In genomic region chr5:142917402-142917801, GRCm38 (mm10) we compare ENCODE assay signal across 34 mouse cellular contexts.
"Had no signal": no experiment of that assay in that cellular context is flagged by ENCODE, and none has a peak within 500 bp of the region (broad histone marks: within the 10 kb centered on the region; RNA-seq: fewer than 3 reads in every experiment).

No protein-coding gene starts in this region.

- H3K4me2 ChIP-seq: heart, embryonic 11.5 days; heart, embryonic 12.5 days; heart, embryonic 13.5 days; heart, embryonic 15.5 days; hindbrain, embryonic 12.5 days; hindbrain, embryonic 13.5 days; hindbrain, embryonic 14.5 days; hindbrain, embryonic 15.5 days; intestine, embryonic 15.5 days; kidney, embryonic 15.5 days had no signal

- H3K4me3 ChIP-seq: heart, embryonic 12.5 days; heart, embryonic 13.5 days; heart, embryonic 15.5 days; hindbrain, embryonic 10.5 days; hindbrain, embryonic 12.5 days; hindbrain, embryonic 13.5 days; hindbrain, embryonic 15.5 days; intestine, embryonic 15.5 days; kidney, embryonic 15.5 days; left cerebral cortex, adult 2 months had no signal

- H3K4me1 ChIP-seq: hindbrain, embryonic 12.5 days; hindbrain, embryonic 13.5 days; hindbrain, embryonic 15.5 days had no signal

- H3K9ac ChIP-seq: heart, embryonic 12.5 days; heart, embryonic 13.5 days; heart, embryonic 15.5 days; hindbrain, embryonic 12.5 days; hindbrain, embryonic 13.5 days; hindbrain, embryonic 14.5 days; hindbrain, embryonic 15.5 days; intestine, embryonic 15.5 days; kidney, embryonic 15.5 days had no signal

- DNase-seq: heart, postnatal 10 days; heart, postnatal 14 days; heart, postnatal 36 days; heart, postnatal 4 days; kidney, adult 11 months; kidney, adult 18-20 months; kidney, adult 2 months; kidney, adult 8-10 months; kidney, adult 9 months; kidney, postnatal 10 days; kidney, postnatal 14 days; kidney, postnatal 25 days; kidney, postnatal 36 days; kidney, postnatal 4 days; layer of hippocampus, adult 9-11 months; layer of hippocampus, postnatal 36 days had no signal

- H3K27me3 ChIP-seq: heart, embryonic 12.5 days; heart, embryonic 13.5 days; heart, embryonic 15.5 days; hindbrain, embryonic 12.5 days; hindbrain, embryonic 13.5 days; hindbrain, embryonic 15.5 days; intestine, embryonic 15.5 days; kidney, embryonic 15.5 days had no signal

- H3K27ac ChIP-seq: heart, embryonic 13.5 days; heart, embryonic 15.5 days; hindbrain, embryonic 10.5 days; hindbrain, embryonic 12.5 days; hindbrain, embryonic 13.5 days; hindbrain, embryonic 14.5 days; hindbrain, embryonic 15.5 days; hindbrain, postnatal 0 days; intestine, embryonic 15.5 days; kidney, embryonic 15.5 days; kidney, postnatal 0 days; left cerebral cortex, adult 2 months had no signal

- ATAC-seq: hindbrain, embryonic 16.5 days; hindbrain, postnatal 0 days; inflammation-experienced regulatory T-cells, adult 6 months; intestine, embryonic 15.5 days; intestine, embryonic 16.5 days; intestine, postnatal 0 days had no signal

- H3K9me3 ChIP-seq: heart, embryonic 12.5 days; heart, embryonic 13.5 days; heart, embryonic 15.5 days; hindbrain, embryonic 10.5 days; hindbrain, embryonic 12.5 days; hindbrain, embryonic 13.5 days; hindbrain, embryonic 15.5 days; intestine, embryonic 15.5 days; kidney, embryonic 15.5 days had no signal

- H3K36me3 ChIP-seq: heart, embryonic 12.5 days; heart, embryonic 13.5 days; heart, embryonic 15.5 days; hindbrain, embryonic 10.5 days; hindbrain, embryonic 12.5 days; hindbrain, embryonic 13.5 days; hindbrain, embryonic 15.5 days; intestine, embryonic 15.5 days; kidney, embryonic 15.5 days had no signal
